Comparison of ENCODE assay signal across 8 mouse cellular contexts in the genomic region with DNA sequence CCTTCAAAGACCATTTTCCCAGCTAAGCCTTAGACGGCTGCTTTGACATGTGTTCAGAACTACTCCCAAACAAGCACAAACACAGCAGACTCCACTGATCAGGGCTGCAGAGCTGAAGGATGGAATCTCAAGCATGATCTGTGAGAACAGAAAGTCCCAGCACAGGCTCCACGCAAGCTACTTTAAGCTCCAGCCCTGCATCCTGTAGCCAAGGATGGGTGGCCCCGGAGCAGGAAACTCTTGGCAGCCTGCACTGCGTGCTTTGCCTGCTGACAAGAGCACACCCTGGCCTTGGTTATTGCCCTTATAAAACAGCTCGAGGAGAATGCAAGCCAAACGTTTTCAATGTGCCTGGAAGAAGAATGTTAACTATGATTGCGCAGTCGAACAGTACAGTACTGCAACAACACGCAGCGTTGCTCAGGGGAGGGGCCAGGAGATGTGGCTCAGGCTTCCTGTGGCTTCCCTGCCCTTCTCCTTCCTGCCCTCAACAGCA.
A peak's percentile ranks its signal among the peaks of the same experiment; 100 is the strongest.
DNase-seq lines count a peak whose midpoint lies in the region; ATAC-seq lines count a peak whose summit lies in the region.

No protein-coding gene starts in this region.

- no peaks in the 10 kb centered on the region for H3K9me3 ChIP-seq in forebrain, embryonic 15.5 days
- H3K9me3 ChIP-seq in forebrain, embryonic 10.5 days: no peaks in the 10 kb centered on the region
- no peaks in the 10 kb centered on the region for H3K9me3 ChIP-seq in embryonic facial prominence, embryonic 13.5 days
- no peaks in the 10 kb centered on the region for H3K9me3 ChIP-seq in heart, embryonic 12.5 days (replicated peaks)
- H3K9me3 ChIP-seq in kidney, embryonic 16.5 days (ENCODE audit: low read length): no peaks in the 10 kb centered on the region
- no peaks in the 10 kb centered on the region for H3K9me3 ChIP-seq in limb, embryonic 15.5 days

- peak; percentile 91 for ATAC-seq in forebrain, embryonic 15.5 days (replicated peaks)
- ATAC-seq in embryonic facial prominence, embryonic 13.5 days (ENCODE audit: insufficient number of reproducible peaks, insufficient read depth, low FRiP score, low TSS enrichment, low read depth): 0 out of 2 replicates have a peak, but pooled peaks have one; percentile 56
- peak; percentile 80 for ATAC-seq in heart, embryonic 12.5 days (ENCODE audit: insufficient number of reproducible peaks, low FRiP score)
- peak; percentile 93 for ATAC-seq in kidney, embryonic 16.5 days (ENCODE audit: low FRiP score, low TSS enrichment)
- ATAC-seq in limb, embryonic 15.5 days (ENCODE audit: insufficient number of reproducible peaks, low FRiP score, low TSS enrichment, low read depth): peak; percentile 95

- H3K4me3 ChIP-seq in forebrain, embryonic 15.5 days: no peak overlapping the region
- H3K4me3 ChIP-seq in forebrain, embryonic 10.5 days: no peak overlapping the region
- H3K4me3 ChIP-seq in embryonic facial prominence, embryonic 13.5 days: peak overlapping the region; percentile 4; the same call in 1 of the 2 replicates
- peak overlapping the region; percentile 10; the same call in 1 of the 2 replicates for H3K4me3 ChIP-seq in heart, embryonic 12.5 days
- peak overlapping the region; percentile 12 for H3K4me3 ChIP-seq in kidney, embryonic 16.5 days (ENCODE audit: low read length)
- H3K4me3 ChIP-seq in limb, embryonic 15.5 days: 0 out of 2 replicates have a peak overlapping the region, but pooled peaks have one; percentile 12

- peaks cover 16% of the 10 kb centered on the region for H3K4me1 ChIP-seq in forebrain, embryonic 15.5 days
- H3K4me1 ChIP-seq in forebrain, embryonic 10.5 days: no peaks in the 10 kb centered on the region
- peaks cover 12% of the 10 kb centered on the region for H3K4me1 ChIP-seq in embryonic facial prominence, embryonic 13.5 days
- H3K4me1 ChIP-seq in heart, embryonic 12.5 days (replicated peaks): peaks cover 12% of the 10 kb centered on the region
- peaks cover 12% of the 10 kb centered on the region for H3K4me1 ChIP-seq in kidney, embryonic 16.5 days (ENCODE audit: insufficient read depth, low read length)
- peaks cover 15% of the 10 kb centered on the region for H3K4me1 ChIP-seq in limb, embryonic 15.5 days

- peak overlapping the region; percentile 20 for H3K4me2 ChIP-seq in forebrain, embryonic 15.5 days (replicated peaks)
- peak overlapping the region; percentile 41 for H3K4me2 ChIP-seq in embryonic facial prominence, embryonic 13.5 days
- H3K4me2 ChIP-seq in heart, embryonic 12.5 days: peak overlapping the region; percentile 51
- peak overlapping the region; percentile 42 for H3K4me2 ChIP-seq in kidney, embryonic 16.5 days (replicated peaks; ENCODE audit: low read depth, low read length)
- peak overlapping the region; percentile 39 for H3K4me2 ChIP-seq in limb, embryonic 15.5 days

- H3K27ac ChIP-seq in forebrain, embryonic 15.5 days (replicated peaks): peak overlapping the region; percentile 66
- no peak overlapping the region for H3K27ac ChIP-seq in forebrain, embryonic 10.5 days
- H3K27ac ChIP-seq in embryonic facial prominence, embryonic 13.5 days: peak overlapping the region; percentile 87
- H3K27ac ChIP-seq in heart, embryonic 12.5 days (ENCODE audit: poor library complexity, severe bottlenecking): peak overlapping the region; percentile 71
- peak overlapping the region; percentile 82 for H3K27ac ChIP-seq in kidney, embryonic 16.5 days (ENCODE audit: low read length)
- H3K27ac ChIP-seq in limb, embryonic 15.5 days: peak overlapping the region; percentile 92

- WGBS in forebrain, embryonic 15.5 days: 40% methylated on average over 10 of the region's 10 CpGs
- WGBS in forebrain, embryonic 10.5 days: 71% methylated on average over 10 of the region's 10 CpGs
- WGBS in embryonic facial prominence, embryonic 13.5 days: 21% methylated on average over 10 of the region's 10 CpGs
- WGBS in heart, embryonic 12.5 days: 13% methylated on average over 10 of the region's 10 CpGs
- WGBS in kidney, embryonic 16.5 days: 6% methylated on average over 10 of the region's 10 CpGs
- WGBS in limb, embryonic 15.5 days: 2% methylated on average over 10 of the region's 10 CpGs

- no peak for DNase-seq in forebrain, embryonic 10.5 days (ENCODE audit: extremely low spot score, low spot score)
- peak; percentile 21 for DNase-seq in naive thymus-derived CD4-positive, alpha-beta T cell, adult 2 months (ENCODE audit: low read depth)
- DNase-seq in testis, postnatal 14 days (ENCODE audit: low spot score): peak; percentile 87

- H3K36me3 ChIP-seq in forebrain, embryonic 15.5 days: no peaks in the 10 kb centered on the region
- no peaks in the 10 kb centered on the region for H3K36me3 ChIP-seq in forebrain, embryonic 10.5 days (replicated peaks)
- no peaks in the 10 kb centered on the region for H3K36me3 ChIP-seq in embryonic facial prominence, embryonic 13.5 days
- no peaks in the 10 kb centered on the region for H3K36me3 ChIP-seq in heart, embryonic 12.5 days
- no peaks in the 10 kb centered on the region for H3K36me3 ChIP-seq in kidney, embryonic 16.5 days (ENCODE audit: insufficient read depth, low read length)
- H3K36me3 ChIP-seq in limb, embryonic 15.5 days: no peaks in the 10 kb centered on the region

- H3K9ac ChIP-seq in forebrain, embryonic 15.5 days (replicated peaks): no peak overlapping the region
- H3K9ac ChIP-seq in embryonic facial prominence, embryonic 13.5 days: peak overlapping the region; percentile 17; the same call in 1 of the 2 replicates
- H3K9ac ChIP-seq in heart, embryonic 12.5 days: 0 out of 2 replicates have a peak overlapping the region, but pooled peaks have one; percentile 39
- H3K9ac ChIP-seq in kidney, embryonic 16.5 days (replicated peaks; ENCODE audit: low read length): 0 out of 2 replicates have a peak overlapping the region, but pooled peaks have one; percentile 27
- H3K9ac ChIP-seq in limb, embryonic 15.5 days: no peak overlapping the region

- H3K27me3 ChIP-seq in forebrain, embryonic 15.5 days: no peaks in the 10 kb centered on the region
- no peaks in the 10 kb centered on the region for H3K27me3 ChIP-seq in forebrain, embryonic 10.5 days (ENCODE audit: poor library complexity, severe bottlenecking)
- no peaks in the 10 kb centered on the region for H3K27me3 ChIP-seq in embryonic facial prominence, embryonic 13.5 days
- no peaks in the 10 kb centered on the region for H3K27me3 ChIP-seq in heart, embryonic 12.5 days (replicated peaks)
- H3K27me3 ChIP-seq in kidney, embryonic 16.5 days (ENCODE audit: insufficient read depth, low read length): no peaks in the 10 kb centered on the region
- H3K27me3 ChIP-seq in limb, embryonic 15.5 days: no peaks in the 10 kb centered on the region

Comparison
In these comparisons a context has a peak if more than half of its experiments do, and no peak if none do; other contexts are left out.
1. H3K4me3 ChIP-seq: peak in embryonic facial prominence, embryonic 13.5 days (single experiment), heart, embryonic 12.5 days (single experiment), kidney, embryonic 16.5 days (single experiment) and limb, embryonic 15.5 days (single experiment); none in forebrain, embryonic 15.5 days (single experiment) and forebrain, embryonic 10.5 days (single experiment).
2. H3K9ac ChIP-seq: peak in embryonic facial prominence, embryonic 13.5 days (single experiment), heart, embryonic 12.5 days (single experiment) and kidney, embryonic 16.5 days (single experiment); none in forebrain, embryonic 15.5 days (single experiment) and limb, embryonic 15.5 days (single experiment).
3. Peak in every context shown above with its lines, with median percentiles within 50 percentile points of each other: ATAC-seq and H3K4me2 ChIP-seq.